Mouse (Mus musculus) megakaryocyte-erythroid progenitor cell, adult 5-6 weeks (primary cell): ENCODE measurements at regions not wholly inside any gene's neighbourhood (a gene's known extent, or its start where the extent isn't known, plus 50 kb on each side); places are given as distances from the start of the nearest gene placed in this dataset.
"Not testable (repeated sequence)": the region's sequence is repeated elsewhere in the genome, so short reads cannot be mapped to it uniquely, and the experiment has no call there.

Experiments used
- ATAC-seq: replicated peaks from 2 replicates; pipeline ENCODE4 v1.8.0; 2016; ENCODE audit warnings: mild to moderate bottlenecking, inconsistent platforms; ENCODE audit not compliant: severe bottlenecking, poor library complexity, low FRiP score, low TSS enrichment

DNA sequence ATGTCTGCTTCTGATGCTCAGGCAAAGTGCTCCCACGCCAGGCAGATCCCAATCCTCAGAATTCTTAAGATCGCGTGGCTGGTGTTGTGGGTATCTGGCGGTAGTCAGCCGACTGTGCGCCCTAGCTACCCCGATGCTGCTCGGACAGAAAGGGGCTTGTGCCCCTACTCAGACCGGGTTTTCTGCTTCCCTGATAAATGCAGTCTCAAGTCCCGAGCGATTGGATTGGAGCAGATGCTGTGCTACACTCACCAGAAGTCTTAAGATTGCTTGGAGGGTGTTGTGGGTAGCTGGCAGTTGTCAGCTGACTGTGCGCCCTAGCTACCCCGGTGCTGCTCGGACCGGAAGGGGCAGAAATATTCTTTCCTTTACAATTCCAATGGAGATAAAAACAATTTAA, 99.3 kb downstream of the Gm7489 start:
- not testable (repeated sequence) for ATAC-seq

DNA sequence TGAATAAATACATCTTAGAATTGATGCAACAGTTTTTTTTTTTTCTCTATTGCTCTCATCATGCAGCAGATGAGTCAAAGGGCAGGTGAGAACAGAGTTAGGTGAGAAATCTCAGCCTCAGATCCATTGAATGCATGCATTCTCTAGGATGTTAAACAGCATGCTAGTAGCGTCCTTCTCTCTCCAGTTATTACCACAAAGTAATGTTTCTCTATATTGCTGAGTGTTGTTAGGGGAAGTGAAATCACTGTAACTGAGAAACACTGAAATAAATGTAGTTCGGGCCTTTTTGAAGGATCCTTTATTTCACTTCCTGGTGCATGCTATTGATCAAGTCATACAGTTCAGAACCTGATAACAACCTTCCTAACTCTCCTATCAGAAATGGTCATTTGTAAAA, 105.2 kb downstream of the Gm7489 start:
- ATAC-seq = no peak

- no peak for ATAC-seq
Observed at GRCm38 (mm10) chr15:53995199-53995868, 110.6 kb downstream of the Gm7489 start.

DNA sequence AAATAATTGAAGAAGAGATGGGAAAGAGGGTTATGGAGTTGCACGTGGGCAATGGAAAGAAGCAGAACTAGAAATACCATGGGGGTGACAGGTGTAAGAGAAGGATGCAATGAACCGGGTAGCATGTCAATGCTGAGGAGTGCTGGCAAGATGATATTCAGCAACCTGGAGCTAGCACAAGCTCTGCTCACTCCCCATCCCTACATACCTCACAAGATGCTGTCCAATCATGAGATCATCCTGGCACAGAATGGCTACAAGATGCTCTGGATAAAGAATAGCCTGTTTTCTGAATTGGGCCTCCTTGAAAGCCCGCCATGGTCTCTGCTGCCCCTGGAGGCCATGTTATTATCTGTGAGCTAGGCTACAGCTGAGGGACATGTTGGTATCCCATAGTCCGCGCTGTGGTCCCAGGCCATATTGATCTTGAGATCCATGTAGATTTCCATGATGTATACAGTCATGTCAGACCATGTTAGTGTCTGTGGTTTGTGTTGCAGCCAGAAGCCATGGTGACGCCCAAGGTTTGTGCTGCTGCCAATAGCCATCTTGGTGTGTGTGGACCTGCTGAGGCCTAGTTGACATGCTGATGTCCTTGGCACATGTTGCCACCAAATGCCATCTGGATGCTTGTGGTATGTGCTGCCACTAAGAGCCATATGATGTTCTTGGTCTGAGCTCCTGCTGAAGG, 114.0 kb downstream of the Gm7489 start:
- no peak for ATAC-seq

DNA sequence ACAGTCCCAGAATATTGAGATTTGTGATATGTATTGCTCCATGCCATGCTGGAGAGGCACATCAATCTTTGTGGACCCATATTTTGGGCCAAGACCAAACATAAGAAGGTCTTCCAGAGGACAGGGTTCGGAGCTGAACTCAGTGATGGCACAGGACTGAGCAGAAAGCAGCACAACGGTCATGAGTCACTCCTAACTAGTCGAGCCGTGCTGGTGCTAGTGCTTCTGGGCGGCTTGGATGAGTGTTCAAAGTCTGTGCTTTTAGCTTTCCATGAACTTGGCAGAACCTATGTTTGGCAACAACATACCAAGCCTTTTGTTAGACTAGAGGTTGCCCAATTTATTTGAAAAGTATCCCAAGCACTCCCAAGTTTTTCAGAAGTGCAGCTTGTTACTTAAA, 149.1 kb downstream of the Gm7489 start:
- no peak for ATAC-seq

GRCm38 (mm10) chr15:54050711-54051110, 166.0 kb downstream of the Gm7489 start:
- no peak for ATAC-seq

DNA sequence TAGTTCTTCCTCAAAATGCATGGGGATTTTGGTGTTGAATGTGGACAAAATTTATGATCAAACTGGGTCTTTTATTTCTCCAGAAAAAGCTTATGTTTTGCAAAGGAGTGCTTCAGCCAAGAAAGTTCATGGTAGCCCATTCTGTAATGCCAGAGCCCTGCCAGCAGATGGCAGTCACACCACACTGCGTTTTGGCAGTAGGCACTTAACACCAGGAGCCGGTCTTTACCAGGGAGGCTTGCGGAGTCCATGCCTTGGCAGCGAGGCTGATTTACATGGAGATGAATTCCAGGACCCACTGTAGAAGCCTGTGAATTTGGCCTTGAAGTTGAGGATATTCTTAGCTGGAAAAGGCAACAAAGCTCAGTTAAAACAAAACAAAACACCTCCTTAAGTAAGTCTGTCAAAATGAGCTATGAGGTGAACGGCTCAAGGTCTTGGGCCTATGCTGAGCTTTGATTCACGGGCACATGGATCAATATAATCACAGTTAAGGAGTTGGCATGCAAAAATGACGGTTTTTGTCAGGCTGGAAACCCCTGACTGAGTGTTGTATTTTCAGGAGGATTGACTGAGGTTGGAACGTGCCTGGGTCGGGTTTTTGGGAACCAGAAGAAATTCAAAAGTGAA, 185.4 kb downstream of the Gm7489 start:
- ATAC-seq = peak; percentile 90

DNA sequence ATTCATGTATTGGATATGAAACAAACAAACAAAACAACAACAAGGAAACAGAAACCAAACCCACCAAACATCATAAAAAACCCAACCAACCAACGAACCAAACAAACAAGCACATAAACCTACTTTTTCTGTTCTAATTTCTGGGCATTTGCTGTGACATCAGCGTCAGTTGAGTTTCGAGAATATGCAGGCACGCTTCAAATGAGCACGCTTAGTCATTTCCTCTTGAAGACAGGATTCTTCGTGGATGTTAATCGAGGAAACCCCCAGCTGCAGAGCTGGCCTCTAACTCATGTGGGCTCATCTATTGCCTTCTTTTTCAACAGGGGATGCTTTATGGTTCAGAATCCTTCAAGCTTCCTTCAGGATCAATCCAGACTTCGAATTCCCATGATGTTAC, 187.0 kb downstream of the Gm7489 start:
- ATAC-seq = no peak

DNA sequence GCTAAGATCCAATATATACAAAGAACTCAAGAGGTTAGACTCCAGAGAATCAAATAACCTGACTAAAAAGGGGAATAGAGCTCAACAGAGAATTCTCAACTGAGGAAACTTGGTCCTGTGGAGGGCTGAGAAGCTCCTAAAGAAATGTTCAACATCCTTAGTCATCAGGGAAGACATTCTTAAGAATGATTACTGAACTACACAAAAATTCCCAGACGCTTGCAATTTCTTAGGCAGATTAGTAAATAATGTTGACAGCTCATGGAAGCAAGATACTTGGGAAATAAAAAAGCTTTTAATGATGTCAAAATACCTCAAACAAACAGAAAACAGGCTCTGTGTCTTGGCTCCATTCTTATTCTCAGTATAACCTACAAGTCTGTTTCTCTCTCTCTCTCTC, 206.6 kb downstream of the Gm7489 start:
- ATAC-seq = no peak

DNA sequence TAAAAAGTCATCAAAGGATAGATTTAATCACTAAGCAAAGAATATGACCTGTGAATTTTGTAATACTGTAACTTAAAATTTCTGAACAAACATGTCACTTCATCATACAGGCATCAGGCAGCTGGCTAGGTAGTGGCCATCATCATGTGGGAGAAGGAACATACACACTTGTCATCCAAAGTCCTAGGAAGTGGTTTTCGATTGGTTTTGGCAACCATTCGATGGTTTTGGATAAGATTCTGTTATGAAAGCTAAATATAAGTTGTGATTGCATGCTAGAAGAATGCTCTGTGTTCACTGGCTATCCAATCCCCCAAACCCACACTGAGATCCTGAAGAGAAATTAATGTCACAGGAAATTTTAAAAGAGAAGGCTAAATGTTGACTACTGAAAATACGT, 207.7 kb downstream of the Gm7489 start:
- no peak for ATAC-seq

DNA sequence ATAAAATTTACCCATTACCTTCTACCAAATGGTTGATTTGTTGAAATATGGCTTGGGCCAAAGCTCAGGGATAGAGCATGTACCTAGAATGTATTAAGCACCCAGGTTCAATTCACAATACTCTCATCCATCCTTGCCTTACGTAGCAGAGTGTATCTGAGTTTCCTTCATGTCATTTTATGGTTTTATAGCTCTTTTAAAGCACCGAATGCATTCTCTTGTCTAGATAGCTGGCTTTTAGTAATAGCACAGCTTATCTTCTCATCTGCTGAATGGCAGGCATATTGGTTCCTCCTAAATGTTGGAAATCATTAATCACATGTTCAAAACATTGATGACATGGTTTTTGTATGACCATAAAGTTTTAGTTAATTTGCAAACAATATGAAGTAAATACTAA, 212.8 kb downstream of the Gm7489 start:
- ATAC-seq = no peak

GRCm38 (mm10) chr15:54112406-54112805, 227.7 kb downstream of the Gm7489 start:
- no peak for ATAC-seq

GRCm38 (mm10) chr15:54114096-54114512, 229.4 kb downstream of the Gm7489 start:
- no peak for ATAC-seq

- ATAC-seq = no peak
Observed at GRCm38 (mm10) chr15:54117967-54118538, 233.3 kb downstream of the Gm7489 start.

GRCm38 (mm10) chr15:54120456-54120855, 235.8 kb downstream of the Gm7489 start:
- ATAC-seq = no peak

DNA sequence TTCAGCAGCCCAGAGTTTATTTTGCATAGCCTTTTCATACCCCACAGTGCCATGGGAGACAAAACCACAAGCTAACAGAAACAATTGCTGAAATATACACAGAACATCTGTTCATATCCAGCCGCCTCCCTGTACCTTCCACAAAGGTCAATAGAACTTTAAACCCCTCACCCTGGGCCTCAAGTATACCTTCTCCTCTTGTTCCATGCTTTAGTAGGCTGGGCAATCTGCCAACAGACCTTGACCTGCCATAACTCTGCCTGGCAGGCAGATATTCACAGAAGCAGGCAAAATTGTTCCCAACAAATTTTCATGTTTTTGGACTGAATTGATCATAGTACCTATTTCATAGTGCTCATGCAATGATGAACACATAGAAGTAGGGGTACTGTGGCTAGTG, 279.6 kb downstream of the Gm7489 start:
- no peak for ATAC-seq

- no peak for ATAC-seq
Observed at GRCm38 (mm10) chr15:54167842-54168361, 283.2 kb downstream of the Gm7489 start.

DNA sequence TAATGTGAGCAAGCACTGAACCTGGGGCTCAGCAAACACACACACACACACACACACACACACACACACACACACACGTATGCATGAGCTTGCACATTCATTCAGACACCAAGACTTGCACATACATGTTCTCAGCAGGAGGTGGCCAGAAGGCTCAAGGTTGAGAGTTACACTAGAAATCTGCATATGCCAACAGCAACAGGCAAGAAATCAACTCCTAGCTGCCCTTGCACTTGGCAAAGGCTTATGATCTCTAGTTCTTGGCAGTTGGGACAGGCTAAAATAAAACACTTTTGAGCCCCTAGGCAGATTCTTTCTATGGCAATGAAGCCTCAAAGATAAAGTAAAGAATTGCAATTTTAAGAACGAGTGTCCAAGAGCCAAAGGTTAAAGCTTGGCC, 292.5 kb downstream of the Gm7489 start:
- no peak for ATAC-seq

DNA sequence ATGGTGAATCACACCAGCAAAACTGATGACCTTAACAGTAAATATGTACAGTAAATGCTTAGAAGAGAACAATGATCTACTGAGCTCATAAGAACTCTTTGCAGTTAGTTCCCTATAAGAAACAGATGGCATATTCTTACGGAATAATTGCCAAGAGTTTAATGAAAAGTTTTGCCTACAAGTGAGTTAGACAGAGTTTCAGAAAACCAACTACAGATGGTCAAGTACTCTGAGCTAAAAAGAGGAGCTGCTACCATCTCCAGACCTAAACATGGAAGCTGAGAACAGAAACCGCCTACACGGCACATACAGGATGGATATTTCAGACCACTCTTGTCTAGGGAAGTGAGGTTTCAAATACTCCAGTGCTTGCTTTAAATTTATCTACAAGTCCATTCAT, 293.1 kb downstream of the Gm7489 start:
- no peak for ATAC-seq
